Mouse (Mus musculus): ENCODE measurements around the gene Bcor.

- TF ChIP-seq CTCF (IDR thresholded peaks at IDR 0.05; ENCODE audit: low read depth, low read length), result no peak
- no peak for TF ChIP-seq POLR2AphosphoS5 (IDR thresholded peaks at IDR 0.05; ENCODE audit: insufficient replicate concordance, low read depth, low read length)
- no peak for TF ChIP-seq GATA1 (IDR thresholded peaks at IDR 0.05; ENCODE audit: borderline replicate concordance, low read length)
- no peak for TF ChIP-seq TAL1 (conservative IDR thresholded peaks at IDR 0.05; ENCODE audit: low read depth, low read length)
- TF ChIP-seq GATA2 (IDR thresholded peaks at IDR 0.05; ENCODE audit: borderline replicate concordance, low read depth, low read length), result no peak
Measured at GRCm38 (mm10) chrX:12072721-12073120, 87.4 kb downstream of the Bcor start.

Measured in G1E (cell line).